Mouse (Mus musculus) heart, embryonic 12.5 days (tissue): Measurements from ENCODE around the gene Klhl5. TPM values are rescaled to one million over a fixed set of nuclear protein-coding genes. Genes with fewer than 3 reads are reported as not detected.

ENCODE experiments used
- ATAC-seq: fragments of 200-750 bp; cut with Nextera tagmentation; 2 replicates; pipeline ENCODE4 v1.8.0; 2017; ENCODE audit warnings: moderate TSS enrichment, moderate library complexity; ENCODE audit not compliant: insufficient number of reproducible peaks, low FRiP score
- H3K27ac ChIP-seq: fragments of 300-500 bp; sonication (generic); 2 replicates; pipeline ENCODE4 v1.5.1; 2016; ENCODE audit warnings: mild to moderate bottlenecking, moderate library complexity; ENCODE audit not compliant: poor library complexity, severe bottlenecking
- H3K27me3 ChIP-seq: fragments of 300-500 bp; sonication (generic); replicated peaks from 2 replicates; pipeline ENCODE4 v1.6.1; 2016; ENCODE audit warnings: mild to moderate bottlenecking, moderate library complexity
- H3K36me3 ChIP-seq: fragments of 300-500 bp; sonication (generic); 2 replicates; pipeline ENCODE4 v1.6.1; 2016; ENCODE audit warnings: mild to moderate bottlenecking, moderate library complexity
- H3K4me1 ChIP-seq: fragments of 300-500 bp; sonication (generic); replicated peaks from 2 replicates; pipeline ENCODE4 v1.6.1; 2016; ENCODE audit warnings: mild to moderate bottlenecking
- H3K4me2 ChIP-seq: fragments of 300-500 bp; sonication (generic); 2 replicates; pipeline ENCODE4 v1.6.1; 2016; ENCODE audit warnings: mild to moderate bottlenecking, moderate library complexity
- H3K4me3 ChIP-seq: fragments of 300-500 bp; sonication (generic); 2 replicates; pipeline ENCODE4 v1.5.1; 2016; ENCODE audit warnings: mild to moderate bottlenecking
- H3K9ac ChIP-seq: fragments of 300-500 bp; sonication (generic); 2 replicates; pipeline ENCODE4 v1.6.1; 2016; ENCODE audit warnings: mild to moderate bottlenecking, moderate library complexity
- H3K9me3 ChIP-seq: fragments of 300-500 bp; sonication (generic); replicated peaks from 2 replicates; pipeline ENCODE4 v1.6.1; 2016; ENCODE audit warnings: mild to moderate bottlenecking, moderate library complexity
- WGBS: fragments of 180-500 bp; shearing (Covaris S2); methylation state at CpG from one replicate; pipeline ENCODE4 v1.1.7; 2016; 5-methylcytosine and 5-hydroxymethylcytosine counted together
- polyA plus RNA-seq: library from polyadenylated mRNA; unstranded; fragments of >200 nt; fragmentation: Nextera tagmentation; extraction: Ambion mirVana; gene quantifications from 2 replicates; pipeline ENCODE4 v1.2.1, GENCODE M21; 2016

Gene Klhl5
- polyA plus RNA-seq, 1 experiment from 2014 or later: 18.8 TPM

DNA sequence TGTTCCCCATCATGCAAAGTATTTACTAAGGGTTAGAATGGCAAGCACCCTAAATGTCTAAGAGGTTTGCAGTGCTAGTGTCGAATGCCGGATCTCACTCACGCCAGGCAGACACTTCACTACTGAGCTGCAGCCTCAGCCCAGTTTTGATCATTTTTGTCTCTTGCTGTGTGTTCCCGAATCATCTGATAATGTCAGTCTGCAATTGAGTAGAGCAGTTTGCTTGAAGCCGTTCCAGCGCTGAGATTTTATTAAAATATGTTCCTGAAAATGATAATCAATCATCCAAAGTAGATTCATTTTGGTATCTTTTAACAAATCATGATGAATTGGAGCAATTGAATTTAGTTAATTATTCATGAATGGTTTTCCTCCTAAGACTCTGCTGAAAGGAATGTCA, 39.4 kb downstream of the Klhl5 start:
- no peak overlapping the region for H3K4me2 ChIP-seq
- no peak for ATAC-seq
- H3K9ac ChIP-seq: no peak overlapping the region
- H3K27ac ChIP-seq: no peak overlapping the region
- 84% methylated on average over 6 of the region's 6 CpGs for WGBS
- H3K4me3 ChIP-seq: no peak overlapping the region
- peaks cover 50% of the 10 kb centered on the region for H3K36me3 ChIP-seq
- peaks cover 10% of the 10 kb centered on the region for H3K4me1 ChIP-seq
- no peaks in the 10 kb centered on the region for H3K27me3 ChIP-seq
- H3K9me3 ChIP-seq: no peaks in the 10 kb centered on the region

DNA sequence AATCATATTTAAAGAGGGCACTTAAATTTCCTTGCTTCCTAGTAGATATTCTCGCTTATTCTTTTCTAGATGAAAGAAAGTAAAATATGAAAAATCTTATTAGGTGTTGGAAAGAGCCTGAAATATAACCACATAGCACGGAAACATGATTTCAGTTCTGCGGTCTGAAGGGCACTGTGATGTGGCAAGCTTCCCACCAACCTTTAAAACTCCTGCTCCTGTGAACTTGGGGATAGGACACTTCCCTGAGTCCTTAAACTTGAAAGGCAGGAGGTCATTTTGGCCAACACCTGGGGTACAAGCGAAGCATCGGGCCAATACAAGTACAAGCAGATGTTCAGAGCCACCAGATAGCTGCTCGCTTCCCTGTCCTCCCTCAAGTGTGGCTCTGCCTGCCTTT, 42.4 kb downstream of the Klhl5 start:
- Histone ChIP-seq H3K27me3 (no peaks in the 10 kb centered on the region), H3K9ac (no peak overlapping the region), H3K4me1 (peaks cover 9% of the 10 kb centered on the region; the same call in 1 of the 2 replicates), H3K36me3 (peaks cover 43% of the 10 kb centered on the region), H3K9me3 (no peaks in the 10 kb centered on the region), H3K4me2 (no peak overlapping the region), H3K27ac (no peak overlapping the region), H3K4me3 (no peak overlapping the region)
- no peak for ATAC-seq
- WGBS: 90% methylated on average over 6 of the region's 6 CpGs

DNA sequence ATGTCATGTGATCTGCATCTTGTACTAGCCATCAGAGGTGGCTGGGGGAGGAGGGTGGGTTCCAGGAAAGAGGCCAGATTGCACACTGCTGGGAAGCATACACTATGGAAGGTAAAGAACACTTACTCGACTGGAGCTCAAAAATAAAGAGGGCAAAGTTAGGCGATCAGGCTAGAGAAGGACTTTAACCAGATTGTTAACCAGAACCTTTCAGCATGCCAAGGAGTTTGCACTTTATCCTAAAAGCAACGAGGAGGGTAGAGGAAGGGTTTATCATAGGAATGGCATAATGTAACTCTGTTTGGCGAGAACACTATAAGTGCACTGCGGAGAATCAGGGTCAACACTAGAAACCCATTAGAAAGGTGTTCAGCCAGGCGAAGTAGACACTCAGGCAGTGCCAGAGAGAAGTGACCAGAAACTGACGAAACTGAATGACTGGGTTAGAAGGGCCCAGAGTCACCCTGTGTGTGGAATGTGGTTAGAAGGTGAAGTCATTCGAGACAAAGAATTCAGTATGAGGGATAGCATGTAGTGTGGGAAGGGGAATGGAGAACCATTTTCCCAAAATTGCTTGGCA, 43.1 kb downstream of the Klhl5 start:
- H3K4me2 ChIP-seq: no peak overlapping the region
- no peak overlapping the region for H3K27ac ChIP-seq
- no peaks in the 10 kb centered on the region for H3K27me3 ChIP-seq
- H3K9me3 ChIP-seq: no peaks in the 10 kb centered on the region
- no peak overlapping the region for H3K4me3 ChIP-seq
- H3K4me1 ChIP-seq: peaks cover 9% of the 10 kb centered on the region; the same call in 1 of the 2 replicates
- peaks cover 36% of the 10 kb centered on the region for H3K36me3 ChIP-seq
- WGBS: 79% methylated on average over 8 of the region's 8 CpGs
- ATAC-seq: no peak
- H3K9ac ChIP-seq: no peak overlapping the region

DNA sequence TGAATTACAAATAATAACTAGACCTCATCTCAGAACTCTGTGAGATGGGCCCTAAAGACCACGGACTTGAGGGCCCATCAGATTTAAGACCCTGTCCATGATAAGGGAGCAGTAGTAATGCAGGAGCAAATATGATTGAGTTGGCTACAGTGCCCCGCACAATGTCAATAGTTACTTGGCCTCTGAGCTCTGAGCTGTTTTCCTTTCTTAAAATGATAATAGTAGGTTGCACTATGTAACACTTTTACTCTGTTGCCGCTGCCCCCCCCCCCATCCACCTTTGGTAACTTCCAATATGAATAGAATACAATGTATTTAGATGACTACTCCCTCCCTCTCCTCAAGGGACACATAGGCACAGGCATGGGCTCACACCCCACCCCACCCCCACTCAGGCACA, 43.9 kb downstream of the Klhl5 start:
- Histone ChIP-seq H3K27me3 (no peaks in the 10 kb centered on the region), H3K9ac (no peak overlapping the region), H3K4me3 (no peak overlapping the region), H3K9me3 (no peaks in the 10 kb centered on the region), H3K4me2 (no peak overlapping the region), H3K36me3 (peaks cover 41% of the 10 kb centered on the region), H3K4me1 (peaks cover 9% of the 10 kb centered on the region; the same call in 1 of the 2 replicates), H3K27ac (no peak overlapping the region)
- WGBS: 87% methylated on average over 3 of the region's 3 CpGs
- no peak for ATAC-seq

DNA sequence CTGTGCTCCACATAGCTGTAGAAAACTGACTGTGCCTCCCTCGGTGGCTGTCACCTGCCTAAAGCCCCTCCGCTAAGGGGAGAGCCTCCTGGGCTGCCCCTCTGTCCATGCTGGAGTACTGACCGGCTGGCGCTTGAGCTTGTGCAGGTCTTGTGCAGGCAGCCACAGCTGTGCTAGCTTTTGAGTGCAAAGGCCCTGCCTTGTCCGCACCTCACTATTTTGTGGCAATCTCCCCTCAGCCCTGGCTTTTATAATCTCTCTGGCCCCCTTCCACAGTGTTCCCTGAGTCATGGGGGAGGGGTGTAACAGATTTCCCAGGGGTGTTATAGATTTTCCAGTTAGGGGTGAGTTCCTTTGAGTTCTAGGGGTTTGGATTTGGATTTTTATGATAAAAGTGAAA, 44.4 kb downstream of the Klhl5 start:
- Histone ChIP-seq H3K9me3 (no peaks in the 10 kb centered on the region), H3K4me2 (no peak overlapping the region), H3K27me3 (no peaks in the 10 kb centered on the region), H3K9ac (no peak overlapping the region), H3K4me3 (no peak overlapping the region), H3K4me1 (peaks cover 9% of the 10 kb centered on the region; the same call in 1 of the 2 replicates), H3K36me3 (peaks cover 44% of the 10 kb centered on the region), H3K27ac (no peak overlapping the region)
- WGBS: 56% methylated on average over 5 of the region's 5 CpGs
- ATAC-seq: no peak

DNA sequence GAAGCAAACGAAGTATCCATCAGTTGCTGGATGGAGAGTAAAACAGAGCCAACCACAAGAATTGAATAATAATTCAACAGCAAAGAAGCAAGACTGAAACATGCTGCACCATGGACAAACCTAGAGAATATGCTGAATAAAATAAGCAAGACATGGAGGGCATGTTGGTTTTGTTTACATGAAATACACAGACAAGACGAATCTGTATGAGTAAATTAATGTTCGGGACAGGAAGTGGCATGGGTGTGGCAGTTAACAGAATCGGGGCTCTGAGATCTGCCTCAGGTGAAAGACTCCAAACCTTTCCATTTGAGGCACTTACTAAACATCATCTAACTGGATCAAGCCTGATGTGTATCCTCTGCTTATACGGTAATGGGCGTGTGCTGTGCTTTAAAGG, 46.9 kb downstream of the Klhl5 start:
- no peak overlapping the region for H3K27ac ChIP-seq
- no peaks in the 10 kb centered on the region for H3K27me3 ChIP-seq
- WGBS: 82% methylated on average over 6 of the region's 6 CpGs
- peaks cover 9% of the 10 kb centered on the region; the same call in 1 of the 2 replicates for H3K4me1 ChIP-seq
- H3K9ac ChIP-seq: no peak overlapping the region
- peaks cover 36% of the 10 kb centered on the region for H3K36me3 ChIP-seq
- no peaks in the 10 kb centered on the region for H3K9me3 ChIP-seq
- no peak overlapping the region for H3K4me3 ChIP-seq
- H3K4me2 ChIP-seq: no peak overlapping the region
- no peak for ATAC-seq

DNA sequence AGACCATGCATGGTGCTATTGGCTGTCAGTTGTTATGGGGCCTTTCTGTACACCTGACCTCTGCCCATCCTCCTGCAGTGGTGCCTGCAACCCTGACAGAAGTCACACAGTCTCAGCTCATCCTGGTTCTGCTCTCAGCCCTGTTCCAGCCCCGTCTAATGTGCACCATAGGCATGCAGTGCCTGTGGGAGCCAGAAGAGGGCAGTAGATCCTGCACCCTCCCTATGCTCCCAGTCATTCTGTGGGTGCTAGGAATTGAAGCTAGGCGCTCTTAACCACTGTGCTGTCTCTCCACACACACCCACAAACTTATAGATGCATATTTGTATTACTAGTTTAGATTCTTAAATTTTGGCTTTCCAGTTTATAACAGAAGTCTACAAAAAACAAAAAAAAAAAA, 49.5 kb downstream of the Klhl5 start:
- no peak overlapping the region for H3K4me2 ChIP-seq
- no peaks in the 10 kb centered on the region for H3K9me3 ChIP-seq
- no peak for ATAC-seq
- H3K27ac ChIP-seq: peak overlapping the region; percentile 59; the same call in 1 of the 2 replicates
- 67% methylated on average over 2 of the region's 2 CpGs for WGBS
- H3K4me3 ChIP-seq: no peak overlapping the region
- no peaks in the 10 kb centered on the region for H3K27me3 ChIP-seq
- H3K36me3 ChIP-seq: peaks cover 40% of the 10 kb centered on the region
- no peak overlapping the region for H3K9ac ChIP-seq
- peaks cover under 1% of the 10 kb centered on the region; the same call in 1 of the 2 replicates for H3K4me1 ChIP-seq

DNA sequence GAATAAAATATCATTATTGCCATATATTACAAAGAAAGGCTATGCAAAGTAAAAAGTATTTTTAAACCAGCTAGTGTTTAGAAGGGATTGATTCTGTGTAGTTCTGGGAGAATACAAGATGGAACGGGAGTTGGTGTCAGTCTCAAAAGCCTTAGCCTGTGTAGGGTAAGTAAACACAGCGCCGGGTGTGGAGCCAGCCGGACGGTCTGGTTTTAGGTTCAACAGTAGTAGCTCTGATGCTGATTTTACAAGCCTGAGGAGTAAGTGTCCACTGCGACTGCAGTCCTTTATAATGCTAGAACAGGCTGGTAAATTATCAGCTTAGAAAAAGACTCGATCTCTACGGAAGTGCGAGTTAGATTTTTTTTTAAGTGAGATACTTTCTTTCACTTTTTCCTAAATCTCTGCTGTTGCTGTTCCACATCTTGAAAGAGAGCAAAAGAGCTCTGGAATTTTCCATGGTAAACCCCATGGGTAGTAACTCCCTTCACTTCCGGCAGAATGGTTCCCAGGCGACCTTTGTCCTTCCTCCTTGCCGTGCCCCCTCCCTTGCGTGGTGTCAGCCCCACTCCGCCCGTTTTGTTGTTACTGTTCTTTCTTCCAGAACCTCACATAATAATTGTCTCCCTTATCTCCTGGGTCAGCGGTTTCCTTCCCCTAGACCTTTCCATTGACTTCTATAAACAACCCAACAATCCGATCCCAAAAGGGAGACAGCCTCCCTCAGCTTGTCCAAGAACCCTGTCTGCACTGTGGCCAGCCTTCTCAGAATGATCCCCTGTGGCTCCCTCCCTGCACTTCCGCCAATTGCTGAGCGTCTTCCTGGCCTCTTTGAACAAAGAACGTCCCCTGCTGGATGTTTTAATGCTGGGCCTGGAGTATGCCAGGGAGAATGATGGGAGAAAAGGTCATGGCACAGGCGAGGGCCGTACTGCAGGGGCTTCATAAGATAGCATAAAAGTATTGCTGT, 50.4 kb downstream of the Klhl5 start:
- Histone ChIP-seq H3K9me3 (no peaks in the 10 kb centered on the region), H3K4me2 (no peak overlapping the region), H3K27ac (peak overlapping the region; percentile 76), H3K4me3 (no peak overlapping the region), H3K4me1 (no peaks in the 10 kb centered on the region), H3K9ac (no peak overlapping the region), H3K27me3 (no peaks in the 10 kb centered on the region), H3K36me3 (peaks cover 47% of the 10 kb centered on the region)
- WGBS: 58% methylated on average over 22 of the region's 22 CpGs
- peak; percentile 88 for ATAC-seq

DNA sequence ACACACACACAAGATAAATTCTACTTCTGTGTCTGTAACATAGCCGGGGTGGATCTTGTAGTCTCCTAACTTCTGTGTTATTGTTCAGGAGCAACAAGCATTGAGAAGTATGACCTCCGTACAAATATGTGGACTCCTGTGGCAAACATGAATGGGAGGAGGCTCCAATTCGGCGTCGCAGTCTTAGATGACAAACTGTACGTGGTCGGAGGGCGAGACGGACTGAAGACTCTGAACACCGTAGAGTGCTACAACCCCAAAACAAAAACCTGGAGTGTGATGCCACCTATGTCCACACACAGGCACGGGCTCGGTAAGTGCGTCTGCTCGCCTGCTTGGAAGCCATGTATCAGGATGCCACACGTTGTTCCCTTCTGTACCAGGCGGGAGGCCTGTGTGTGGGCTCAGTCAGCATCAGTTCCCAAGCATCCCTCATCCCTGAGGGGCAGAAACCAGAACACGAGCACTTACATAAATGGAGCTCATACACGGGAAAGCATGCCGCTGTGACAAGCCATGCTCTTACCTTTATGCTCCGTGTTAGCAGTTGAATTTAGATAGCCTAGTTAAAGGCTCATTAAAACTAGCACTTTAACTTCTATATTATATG, 51.5 kb downstream of the Klhl5 start:
- H3K27me3 ChIP-seq: no peaks in the 10 kb centered on the region
- no peak for ATAC-seq
- H3K27ac ChIP-seq: peak overlapping the region; percentile 64
- no peaks in the 10 kb centered on the region for H3K9me3 ChIP-seq
- H3K4me2 ChIP-seq: no peak overlapping the region
- H3K36me3 ChIP-seq: peaks cover 57% of the 10 kb centered on the region
- WGBS: 84% methylated on average over 20 of the region's 20 CpGs
- no peak overlapping the region for H3K4me3 ChIP-seq
- H3K4me1 ChIP-seq: no peaks in the 10 kb centered on the region
- H3K9ac ChIP-seq: no peak overlapping the region

DNA sequence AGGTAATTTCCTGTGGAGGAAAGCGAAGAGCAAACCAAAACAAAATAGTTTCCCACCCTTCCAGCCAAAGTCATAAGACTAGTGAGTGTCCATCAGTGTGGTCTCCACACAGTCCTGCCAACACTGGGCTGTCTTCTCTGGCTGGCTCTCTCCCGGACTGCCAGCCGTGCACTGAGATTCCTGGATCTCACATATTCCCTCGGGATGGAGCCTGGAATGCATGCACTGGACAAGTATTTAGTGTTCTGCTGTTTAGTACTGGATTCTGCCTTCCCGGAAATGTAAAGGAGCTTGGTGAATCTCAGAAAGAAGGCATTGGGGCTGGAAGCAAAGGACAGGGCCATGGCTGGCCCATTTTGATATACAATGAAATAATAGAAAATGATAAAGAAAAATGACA, 55.7 kb downstream of the Klhl5 start:
- no peaks in the 10 kb centered on the region for H3K9me3 ChIP-seq
- peaks cover 60% of the 10 kb centered on the region for H3K36me3 ChIP-seq
- WGBS: 55% methylated on average over 5 of the region's 5 CpGs
- H3K27ac ChIP-seq: no peak overlapping the region
- no peak for ATAC-seq
- peaks cover 7% of the 10 kb centered on the region for H3K4me1 ChIP-seq
- H3K4me2 ChIP-seq: no peak overlapping the region
- H3K4me3 ChIP-seq: no peak overlapping the region
- no peak overlapping the region for H3K9ac ChIP-seq
- H3K27me3 ChIP-seq: no peaks in the 10 kb centered on the region

DNA sequence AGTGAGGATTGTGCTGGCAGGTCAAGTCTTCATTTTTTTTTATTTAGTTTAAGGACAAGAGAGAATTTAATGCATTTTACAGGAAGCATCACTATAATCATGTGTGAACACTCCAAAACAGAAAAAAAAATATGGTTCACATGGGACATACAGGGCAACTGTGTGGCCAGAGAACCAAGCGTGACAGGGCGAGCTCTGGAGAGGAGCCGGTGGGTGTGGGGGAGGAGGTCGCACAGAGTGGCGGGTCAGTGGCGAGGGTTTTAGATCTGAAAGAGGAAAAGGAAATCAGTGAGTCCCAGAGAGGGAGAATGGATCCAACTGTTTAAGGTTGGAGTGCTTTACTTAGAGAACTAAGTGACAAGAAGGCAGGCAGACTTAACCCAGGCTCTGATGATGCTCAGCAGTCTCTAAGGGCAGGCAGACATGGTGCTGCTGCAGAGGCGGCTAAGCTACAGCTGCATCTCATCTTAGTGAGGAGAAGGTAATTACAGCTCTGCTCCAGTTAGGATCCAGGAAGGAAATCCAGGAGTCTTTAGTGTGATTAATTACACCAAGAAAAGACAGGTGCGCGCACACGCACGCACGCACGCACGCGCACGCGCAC, 56.3 kb downstream of the Klhl5 start:
- 83% methylated on average over 17 of the region's 17 CpGs for WGBS
- Histone ChIP-seq H3K9me3 (no peaks in the 10 kb centered on the region), H3K9ac (no peak overlapping the region), H3K36me3 (peaks cover 60% of the 10 kb centered on the region), H3K27ac (no peak overlapping the region), H3K27me3 (no peaks in the 10 kb centered on the region), H3K4me3 (no peak overlapping the region), H3K4me1 (peaks cover 9% of the 10 kb centered on the region), H3K4me2 (no peak overlapping the region)
- no peak for ATAC-seq
